Mouse (Mus musculus) MEL (cell line): ENCODE data around the gene M6pr. TPM values are rescaled to one million over a fixed set of nuclear protein-coding genes. Genes with fewer than 3 reads are reported as not detected.
A peak's percentile ranks its signal among the peaks of the same experiment; 100 is the strongest.

Experiments used
- DNase-seq: peaks from one replicate; pipeline ENCODE4 v3.0.0; 2011; ENCODE audit warnings: low read depth, low spot score
- H3K27ac ChIP-seq: 2 replicates; pipeline ENCODE4 v1.5.1; 2012; ENCODE audit warnings: low read depth, mild to moderate bottlenecking, control low read depth, low read length, moderate library complexity; ENCODE audit not compliant: control insufficient read depth
- H3K27me3 ChIP-seq, 2 experiments: fragments of 150-350 bp in 1 of 2; sonication (generic) in 1 of 2; 2 replicates each; pipeline ENCODE4 v1.6.1; 2012; ENCODE audit warnings: low read length in 2 of 2, mild to moderate bottlenecking in 2 of 2, improper control_type of control experiment in 1 of 2, moderate library complexity in 1 of 2; ENCODE audit not compliant: insufficient read depth in 2 of 2, control insufficient read depth in 1 of 2
- H3K36me3 ChIP-seq, 2 experiments: 2 replicates each; pipeline ENCODE4 v1.6.1; 2012 to 2014; ENCODE audit warnings: low read length in 2 of 2, improper control_type of control experiment in 1 of 2, inconsistent platforms in 1 of 2, mild to moderate bottlenecking in 1 of 2; ENCODE audit not compliant: insufficient read depth in 2 of 2, control insufficient read depth in 1 of 2
- H3K4me1 ChIP-seq, 2 experiments: fragments of 150-350 bp in 1 of 2; sonication (generic) in 1 of 2; 2 replicates each; pipeline ENCODE4 v1.6.1; 2012; ENCODE audit warnings: low read length in 2 of 2, improper control_type of control experiment in 1 of 2, mild to moderate bottlenecking in 1 of 2; ENCODE audit not compliant: insufficient read depth in 2 of 2, control insufficient read depth in 1 of 2
- H3K4me3 ChIP-seq, 2 experiments: fragments of 150-350 bp in 1 of 2; sonication (generic) in 1 of 2; 2 replicates each; pipeline ENCODE4 v1.5.1; 2012; ENCODE audit warnings: low read depth in 2 of 2, low read length in 2 of 2, mild to moderate bottlenecking in 2 of 2, moderate library complexity in 2 of 2, control low read depth in 1 of 2, improper control_type of control experiment in 1 of 2; ENCODE audit not compliant: control insufficient read depth in 1 of 2, insufficient read depth in 1 of 2
- H3K79me2 ChIP-seq: 2 replicates; pipeline ENCODE4 v1.6.1; 2012; ENCODE audit warnings: mild to moderate bottlenecking, low read length, moderate library complexity; ENCODE audit not compliant: control insufficient read depth, poor library complexity, insufficient read depth
- H3K9ac ChIP-seq: 2 replicates; pipeline ENCODE4 v1.6.1; 2012; ENCODE audit warnings: low read depth, mild to moderate bottlenecking, control low read depth, low read length, moderate library complexity; ENCODE audit not compliant: control insufficient read depth, poor library complexity, severe bottlenecking
- H3K9me3 ChIP-seq: fragments of 150-350 bp; sonication (generic); replicated peaks from 2 replicates; pipeline ENCODE4 v1.6.1; 2012; ENCODE audit warnings: mild to moderate bottlenecking, low read length, improper control_type of control experiment, moderate library complexity; ENCODE audit not compliant: insufficient read depth
- BHLHE40 ChIP-seq: IDR thresholded peaks from 2 replicates; pipeline ENCODE4 v1.6.1; 2012; ENCODE audit warnings: low read depth, mild to moderate bottlenecking, inconsistent platforms, low read length, improper control_type of control experiment, borderline replicate concordance
- CHD1 ChIP-seq: IDR thresholded peaks from 2 replicates; pipeline ENCODE4 v1.6.1; 2012; ENCODE audit warnings: low read depth, mild to moderate bottlenecking, inconsistent platforms, low read length, improper control_type of control experiment
- CTCF ChIP-seq, 3 experiments: IDR thresholded peaks in 2 of 3; conservative IDR thresholded peaks in 1 of 3; 2 replicates each; pipeline ENCODE4 v1.5.1; 2011 to 2012; ENCODE audit warnings: low read length in 3 of 3, low read depth in 2 of 3, mild to moderate bottlenecking in 2 of 3, improper control_type of control experiment in 1 of 3, inconsistent platforms in 1 of 3, mixed read lengths in 1 of 3, moderate library complexity in 1 of 3; ENCODE audit not compliant: control insufficient read depth in 1 of 3, insufficient read depth in 1 of 3, poor library complexity in 1 of 3, severe bottlenecking in 1 of 3
- E2F4 ChIP-seq: IDR thresholded peaks from 2 replicates; pipeline ENCODE4 v1.6.1; 2011; ENCODE audit warnings: low read depth, low read length, improper control_type of control experiment, borderline replicate concordance
- ELF1 ChIP-seq: IDR thresholded peaks from 2 replicates; pipeline ENCODE4 v1.6.1; 2014; ENCODE audit warnings: low read depth, mild to moderate bottlenecking, inconsistent platforms, low read length, improper control_type of control experiment, moderate library complexity
- EP300 ChIP-seq, 2 experiments: IDR thresholded peaks; 2 replicates each; pipeline ENCODE4 v1.6.1; 2011; ENCODE audit warnings: improper control_type of control experiment in 2 of 2, low read length in 2 of 2, low read depth in 1 of 2, mild to moderate bottlenecking in 1 of 2
- HCFC1 ChIP-seq: IDR thresholded peaks from 2 replicates; pipeline ENCODE4 v1.6.1; 2012; ENCODE audit warnings: low read depth, mild to moderate bottlenecking, inconsistent platforms, low read length, improper control_type of control experiment, moderate library complexity
- KAT2A ChIP-seq: conservative IDR thresholded peaks from 2 replicates; pipeline ENCODE4 v1.6.1; 2012; ENCODE audit warnings: low read depth, low read length, improper control_type of control experiment, inconsistent platforms
- MAZ ChIP-seq: IDR thresholded peaks from 2 replicates; pipeline ENCODE4 v1.6.1; 2012; ENCODE audit warnings: low read depth, mild to moderate bottlenecking, inconsistent platforms, low read length, improper control_type of control experiment
- MYB ChIP-seq: IDR thresholded peaks from 2 replicates; pipeline ENCODE4 v1.6.1; 2011; ENCODE audit warnings: mild to moderate bottlenecking, low read depth, low read length, improper control_type of control experiment
- MYC ChIP-seq: IDR thresholded peaks from 2 replicates; pipeline ENCODE4 v1.6.1; 2011; ENCODE audit warnings: low read depth, mild to moderate bottlenecking, low read length, improper control_type of control experiment, moderate library complexity
- NELFE ChIP-seq: IDR thresholded peaks from 2 replicates; pipeline ENCODE4 v1.6.1; 2011; ENCODE audit warnings: low read depth, low read length, improper control_type of control experiment
- TCF12 ChIP-seq: IDR thresholded peaks from 2 replicates; pipeline ENCODE4 v1.6.1; 2014; ENCODE audit warnings: low read depth, mild to moderate bottlenecking, inconsistent platforms, low read length, improper control_type of control experiment, moderate library complexity
- USF1 ChIP-seq: IDR thresholded peaks from 2 replicates; pipeline ENCODE4 v1.6.1; 2014; ENCODE audit warnings: low read depth, mild to moderate bottlenecking, inconsistent platforms, low read length, improper control_type of control experiment, moderate library complexity
- USF2 ChIP-seq, 2 experiments: IDR thresholded peaks; 2 replicates each; pipeline ENCODE4 v1.6.1; 2011 to 2012; ENCODE audit warnings: improper control_type of control experiment in 2 of 2, low read length in 2 of 2, borderline replicate concordance in 1 of 2, inconsistent platforms in 1 of 2, low read depth in 1 of 2, mild to moderate bottlenecking in 1 of 2; ENCODE audit not compliant: insufficient read depth in 1 of 2
- ZNF384 ChIP-seq: IDR thresholded peaks from 2 replicates; pipeline ENCODE4 v1.6.1; 2012; ENCODE audit warnings: low read depth, mild to moderate bottlenecking, inconsistent platforms, low read length, improper control_type of control experiment
- polyA plus RNA-seq, 2 experiments: library from polyadenylated mRNA; stranded (reverse) in 1 of 2; unstranded in 1 of 2; fragments of >175 nt in 1 of 2; fragments of >200 nt in 1 of 2; gene quantifications; 2 replicates each; pipeline versions ENCODE4 v1.2.1 to v1.2.4; 2012; ENCODE audit warnings: low replicate concordance in 2 of 2, low read depth in 1 of 2; ENCODE audit not compliant: insufficient read length in 2 of 2, insufficient read depth in 1 of 2, missing spikeins in 1 of 2
- total RNA-seq: library from RNA; depleted of rRNA; stranded (reverse); fragments of 300-350 nt; gene quantifications from 2 replicates; pipeline ENCODE4 v1.2.3, GENCODE M21; 2012

Gene M6pr
- total and polyA plus RNA-seq, 3 experiments, result 183 to 186 TPM; not detected in 1

DNA sequence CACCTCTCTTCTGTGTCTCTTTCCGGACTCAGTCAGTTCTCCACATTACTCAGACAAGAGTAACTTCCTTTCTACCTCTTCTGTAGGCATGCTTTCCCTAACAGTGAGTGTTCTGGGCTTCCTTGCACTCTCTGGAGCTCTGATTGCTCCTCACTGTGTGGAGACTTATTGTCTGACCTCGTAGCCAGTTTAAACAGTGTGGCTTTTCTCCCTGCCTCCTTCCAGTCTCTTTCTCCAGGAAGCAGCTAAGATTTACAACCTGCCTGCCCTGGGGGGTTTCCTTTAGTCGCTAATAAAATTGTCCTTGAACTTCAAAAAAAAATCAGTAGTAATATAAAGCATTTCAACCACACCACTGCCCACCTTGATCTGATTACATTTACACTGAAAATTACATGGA is 18.3 kb upstream of the M6pr start:
- Histone ChIP-seq H3K4me1 (peaks cover 21 to 35% of the 10 kb centered on the region in 2 experiments), H3K4me3 (no peak overlapping the region), H3K9ac (no peak overlapping the region), H3K9me3 (no peaks in the 10 kb centered on the region), H3K79me2 (no peaks in the 10 kb centered on the region), H3K36me3 (peaks cover 0 to 21% of the 10 kb centered on the region in 2 experiments; a peak in 2 of 4 replicates), H3K27ac (no peak overlapping the region), H3K27me3 (no peaks in the 10 kb centered on the region)
- no peak for DNase-seq
- no peak for TF ChIP-seq MYB
- TF ChIP-seq E2F4, result no peak
- TF ChIP-seq BHLHE40, result no peak
- no peak for TF ChIP-seq NELFE
- TF ChIP-seq CTCF (IDR thresholded peaks at IDR 0.05 in 2 of 3, conservative IDR thresholded peaks at IDR 0.05 in 1 of 3; ENCODE audit: control insufficient read depth in 1 of 3, insufficient read depth in 1 of 3, low read depth in 2 of 3, low read length in 3 of 3, poor library complexity in 1 of 3, severe bottlenecking in 1 of 3), result no peak
- TF ChIP-seq HCFC1, result no peak
- TF ChIP-seq KAT2A, result no peak
- TF ChIP-seq CHD1, result no peak
- no peak for TF ChIP-seq ZNF384
- TF ChIP-seq EP300 (IDR thresholded peaks at IDR 0.05; ENCODE audit: low read depth in 1 of 2, low read length in 2 of 2), result no peak
- TF ChIP-seq ELF1, result no peak
- no peak for TF ChIP-seq USF2 (IDR thresholded peaks at IDR 0.05; ENCODE audit: borderline replicate concordance in 1 of 2, insufficient read depth in 1 of 2, low read depth in 1 of 2, low read length in 2 of 2)
- no peak for TF ChIP-seq USF1

DNA sequence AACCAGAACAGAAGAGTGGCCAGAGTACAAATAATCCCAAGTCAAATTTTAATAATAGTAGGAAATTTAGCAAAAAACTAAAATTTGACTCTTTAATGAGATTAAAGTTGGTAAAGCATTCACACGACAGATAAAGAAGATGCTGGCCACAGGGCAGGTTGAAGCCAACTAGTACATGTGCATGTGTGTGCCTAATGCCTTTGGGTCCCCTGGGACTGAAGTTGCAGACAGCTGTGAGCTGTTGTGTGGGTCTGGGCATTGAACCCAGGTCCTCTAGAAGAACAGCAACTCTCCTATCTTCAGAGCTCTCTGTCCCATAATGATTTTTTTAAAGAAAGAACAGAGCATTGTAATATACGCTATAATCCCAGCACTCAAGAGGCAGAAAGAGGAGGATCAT is 17.3 kb upstream of the M6pr start:
- Histone ChIP-seq H3K4me3 (no peak overlapping the region), H3K27me3 (no peaks in the 10 kb centered on the region), H3K27ac (no peak overlapping the region; the same call in 1 of the 2 replicates)
- 0 out of 2 replicates have a peak, but pooled peaks have one; percentile 1 for TF ChIP-seq MAZ
- no peak for TF ChIP-seq TCF12
- TF ChIP-seq MYC, result 0 out of 2 replicates have a peak, but pooled peaks have one; percentile 1
- TF ChIP-seq, all 39 proteins: peak for 2
- H3K9ac ChIP-seq, result no peak overlapping the region
- peaks cover 21 to 35% of the 10 kb centered on the region in 2 experiments for H3K4me1 ChIP-seq
- DNase-seq, result no peak
- peaks cover 0 to 21% of the 10 kb centered on the region in 2 experiments; a peak in 2 of 4 replicates for H3K36me3 ChIP-seq
- no peaks in the 10 kb centered on the region for H3K79me2 ChIP-seq
- H3K9me3 ChIP-seq, result no peaks in the 10 kb centered on the region
